Mouse (Mus musculus): ENCODE results near the gene Vmn1r60. TPM values are rescaled to one million over a fixed set of nuclear protein-coding genes. Genes with fewer than 3 reads are reported as not detected.
"Not testable (repeated sequence)": the region's sequence is repeated elsewhere in the genome, so short reads cannot be mapped to it uniquely, and the experiment has no call there.

Vmn1r60 gene
- not detected in 2 replicates for polyA plus RNA-seq (2012)

DNA sequence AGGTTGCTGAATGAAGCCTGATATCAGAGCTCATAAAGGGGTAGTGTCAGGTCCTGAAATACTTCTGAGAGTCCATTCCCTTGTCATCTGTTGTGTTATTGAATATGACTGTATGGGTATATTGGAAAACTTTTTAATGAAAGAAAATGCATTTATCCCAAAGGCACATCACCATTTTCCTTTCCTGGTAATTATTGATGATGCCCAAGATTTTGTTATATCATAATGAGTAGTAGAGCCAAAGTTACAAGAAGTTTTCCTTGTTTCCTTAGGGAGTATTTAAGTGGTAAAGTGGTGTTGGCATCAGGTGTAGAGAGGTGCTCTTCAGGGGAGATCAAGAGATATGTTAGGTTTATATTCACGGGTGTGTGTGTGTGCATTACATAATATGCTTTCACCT lies at the start of gene Vmn1r60:
Gene Vmn1r60 (minus strand): TSS at position 101 of the 400 bp plus-strand sequence.
- TF ChIP-seq GATA1 (IDR thresholded peaks at IDR 0.05; ENCODE audit: low read length) = not testable (repeated sequence)

DNA sequence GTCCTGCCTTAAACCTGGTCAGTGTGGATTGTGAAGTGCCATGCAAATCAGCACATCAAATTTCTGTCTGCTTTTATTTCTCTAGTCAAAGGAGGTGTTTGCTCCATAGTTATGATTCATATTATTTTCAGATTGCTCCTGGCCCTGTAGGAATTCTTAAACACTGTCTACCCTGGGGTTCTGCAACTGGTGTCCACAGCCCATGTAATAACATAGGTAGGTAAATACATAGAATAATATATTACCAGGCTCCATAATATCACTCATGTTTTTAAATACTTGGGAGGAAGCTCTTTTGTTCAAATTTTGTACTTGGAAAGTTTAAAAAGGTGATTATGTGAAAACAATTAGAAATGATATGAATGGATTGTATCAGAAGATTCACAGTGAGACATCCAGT lies 53.3 kb downstream of the Vmn1r60 start, which contains the start of gene Vmn2r28:
Gene Vmn2r28 (minus strand): TSS at position 101 of the 400 bp plus-strand sequence.
- not testable (repeated sequence) for TF ChIP-seq GATA1 (IDR thresholded peaks at IDR 0.05; ENCODE audit: low read length)

Other genes starting within 250 kb of the Vmn1r60 start
- not detected in 2 replicates for gene Gm5065, start 196.8 kb downstream of the Vmn1r60 start, polyA plus RNA-seq (2012)
- gene Nlrp2, start 196.3 kb downstream of the Vmn1r60 start, polyA plus RNA-seq (2012) = not detected in 2 replicates
- not detected in 2 replicates for gene Vmn1r58, start 133.9 kb downstream of the Vmn1r60 start, polyA plus RNA-seq (2012)
- gene Vmn1r59, start 90.5 kb downstream of the Vmn1r60 start, polyA plus RNA-seq (2012) = not detected in 2 replicates
- not detected in 2 replicates for gene Vmn2r28, start 53.4 kb downstream of the Vmn1r60 start, polyA plus RNA-seq (2012)
- not detected in 2 replicates for gene Vmn1r61, start 66.0 kb upstream of the Vmn1r60 start, polyA plus RNA-seq (2012)
- not detected in 2 replicates for gene Vmn1r62, start 126.3 kb upstream of the Vmn1r60 start, polyA plus RNA-seq (2012)

All from G1E-ER4 (cell line).